Mouse (Mus musculus) myocyte (in vitro differentiated cells): ENCODE data around the gene Icam2.

ENCODE experiments used
- E2F4 ChIP-seq: IDR thresholded peaks from one replicate; pipeline ENCODE4 v1.6.1; 2011; ENCODE audit warnings: mild to moderate bottlenecking, control low read depth, moderate library complexity; ENCODE audit not compliant: insufficient read depth
- MAX ChIP-seq: IDR thresholded peaks from one replicate; pipeline ENCODE4 v1.6.1; 2011; ENCODE audit warnings: low read depth, mild to moderate bottlenecking, control low read depth
- MYOD1 ChIP-seq, 3 experiments: IDR thresholded peaks; one replicate each; pipeline ENCODE4 v1.6.1; 2011; ENCODE audit warnings: control low read depth in 2 of 3, low read depth in 2 of 3, mild to moderate bottlenecking in 2 of 3, moderate library complexity in 1 of 3; ENCODE audit not compliant: insufficient read length in 2 of 3, control insufficient read depth in 1 of 3
- MYOG ChIP-seq, 3 experiments: IDR thresholded peaks; one replicate each; pipeline ENCODE4 v1.6.1; 2011; ENCODE audit warnings: control low read depth in 2 of 3, low read depth in 2 of 3, mild to moderate bottlenecking in 2 of 3; ENCODE audit not compliant: insufficient read length in 2 of 3, control insufficient read depth in 1 of 3, insufficient read depth in 1 of 3
- POLR2A ChIP-seq: IDR thresholded peaks from one replicate; pipeline ENCODE4 v1.6.1; 2011; ENCODE audit warnings: low read depth, mild to moderate bottlenecking, control low read depth, moderate library complexity; ENCODE audit not compliant: insufficient read length
- POLR2AphosphoS2 ChIP-seq: IDR thresholded peaks from one replicate; pipeline ENCODE4 v1.6.1; 2011; ENCODE audit warnings: low read depth, control low read depth; ENCODE audit not compliant: insufficient read length
- TCF12 ChIP-seq: IDR thresholded peaks from one replicate; pipeline ENCODE4 v1.6.1; 2011; ENCODE audit warnings: mild to moderate bottlenecking, control low read depth; ENCODE audit not compliant: poor library complexity, insufficient read depth, severe bottlenecking
- TCF3 ChIP-seq: IDR thresholded peaks from one replicate; pipeline ENCODE4 v1.6.1; 2011; ENCODE audit warnings: low read depth, control low read depth; ENCODE audit not compliant: insufficient read length
- USF1 ChIP-seq: IDR thresholded peaks from one replicate; pipeline ENCODE4 v1.6.1; 2011; ENCODE audit warnings: low read depth, mild to moderate bottlenecking, control low read depth, moderate library complexity

DNA sequence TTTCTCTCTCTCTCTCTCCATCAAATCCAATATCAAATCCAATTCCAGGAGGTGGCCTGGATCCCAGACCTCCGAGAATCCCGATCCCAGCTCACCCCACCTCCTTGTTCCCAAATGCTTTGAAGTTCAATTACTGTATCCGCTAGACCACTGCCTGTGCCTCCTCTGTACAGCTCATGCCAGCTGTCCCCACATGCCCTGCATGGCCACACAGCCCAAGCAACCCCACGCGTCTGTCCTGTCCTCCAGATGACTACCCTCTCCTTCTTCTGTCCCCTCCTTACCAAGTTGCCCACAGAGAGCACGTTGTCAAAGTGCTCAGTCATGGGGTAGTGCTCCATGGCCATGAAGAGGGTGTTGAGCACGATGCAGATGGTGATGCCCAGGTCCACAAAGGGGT, 49.0 kb downstream of the Icam2 start:
- TF ChIP-seq POLR2A (no peak), TCF3 (no peak), TCF12 (no peak), POLR2AphosphoS2 (no peak), USF1 (no peak), MAX (no peak), MYOD1 (IDR thresholded peaks at IDR 0.05; ENCODE audit: control insufficient read depth in 1 of 3, insufficient read length in 2 of 3, low read depth in 2 of 3) (peak in 2 of 3 experiments; percentile 35 to 88), E2F4 (no peak), MYOG (IDR thresholded peaks at IDR 0.05; ENCODE audit: control insufficient read depth in 1 of 3, insufficient read depth in 1 of 3, insufficient read length in 2 of 3, low read depth in 2 of 3) (peak; percentile 44 to 95 (median 88))
